Mouse (Mus musculus) CH12.LX (cell line): Measurements from ENCODE around the gene Cd163. TPM values are rescaled to one million over a fixed set of nuclear protein-coding genes. Genes with fewer than 3 reads are reported as not detected.

ENCODE experiments used
- DNase-seq: peaks from one replicate; pipeline ENCODE4 v3.0.0-alpha.2; 2013; ENCODE audit errors: extremely low read depth
- H3K27ac ChIP-seq: 2 replicates; pipeline ENCODE4 v1.5.1; 2012; ENCODE audit warnings: low read depth, mild to moderate bottlenecking, control low read depth, moderate library complexity; ENCODE audit not compliant: insufficient read depth
- H3K27me3 ChIP-seq: replicated peaks from 2 replicates; pipeline ENCODE3; 2012; ENCODE audit warnings: inconsistent platforms
- H3K36me3 ChIP-seq, 2 experiments: replicated peaks in 1 of 2; 2 replicates each; pipeline versions ENCODE3 to v1.6.1; 2012; ENCODE audit warnings: inconsistent platforms in 1 of 2, low read length in 1 of 2, mild to moderate bottlenecking in 1 of 2, mixed read lengths in 1 of 2, moderate library complexity in 1 of 2; ENCODE audit not compliant: control insufficient read depth in 1 of 2, insufficient read depth in 1 of 2
- H3K4me1 ChIP-seq, 2 experiments: 2 replicates each; pipeline ENCODE4 v1.6.1; 2012; ENCODE audit warnings: inconsistent platforms in 1 of 2, moderate library complexity in 1 of 2; ENCODE audit not compliant: insufficient read depth in 2 of 2, control insufficient read depth in 1 of 2
- H3K4me2 ChIP-seq: 2 replicates; pipeline ENCODE4 v1.6.1; 2012; ENCODE audit warnings: low read depth, mild to moderate bottlenecking, control low read depth; ENCODE audit not compliant: poor library complexity, insufficient read depth, severe bottlenecking
- H3K4me3 ChIP-seq, 3 experiments: fragments of 150-350 bp in 1 of 3; sonication (generic) in 1 of 3; replicated peaks in 1 of 3; 2 replicates each; pipeline versions ENCODE3 to v1.5.1; 2011 to 2012; ENCODE audit warnings: low read depth in 2 of 3, low read length in 2 of 3, mild to moderate bottlenecking in 2 of 3, moderate library complexity in 2 of 3, control low read depth in 1 of 3, improper control_type of control experiment in 1 of 3, inconsistent platforms in 1 of 3, mixed read lengths in 1 of 3; ENCODE audit not compliant: poor library complexity in 1 of 3
- H3K79me2 ChIP-seq: replicated peaks from 2 replicates; pipeline ENCODE4 v1.6.1; 2012; ENCODE audit warnings: mild to moderate bottlenecking, moderate library complexity; ENCODE audit not compliant: control insufficient read depth, poor library complexity, insufficient read depth, severe bottlenecking; ENCODE audit errors: extremely low read depth
- H3K9ac ChIP-seq: 2 replicates; pipeline ENCODE4 v1.6.1; 2012; ENCODE audit warnings: low read depth, mild to moderate bottlenecking, control low read depth, moderate library complexity; ENCODE audit not compliant: insufficient read depth
- H3K9me3 ChIP-seq: replicated peaks from 2 replicates; pipeline ENCODE3; 2012; ENCODE audit warnings: low read length, inconsistent platforms, mixed read lengths
- BHLHE40 ChIP-seq: IDR thresholded peaks from 2 replicates; pipeline ENCODE4 v1.6.1; 2011; ENCODE audit warnings: mild to moderate bottlenecking, low read depth, low read length, improper control_type of control experiment
- CHD1 ChIP-seq: IDR thresholded peaks from 2 replicates; pipeline ENCODE4 v1.6.1; 2012; ENCODE audit warnings: low read depth, low read length, improper control_type of control experiment, inconsistent platforms
- CHD2 ChIP-seq: IDR thresholded peaks from 2 replicates; pipeline ENCODE4 v1.6.1; 2011; ENCODE audit warnings: low read length, improper control_type of control experiment
- CTCF ChIP-seq, 2 experiments: IDR thresholded peaks in 1 of 2; conservative IDR thresholded peaks in 1 of 2; 2 replicates each; pipeline ENCODE4 v1.5.1; 2011 to 2012; ENCODE audit warnings: low read depth in 2 of 2, low read length in 2 of 2, improper control_type of control experiment in 1 of 2, inconsistent platforms in 1 of 2, mild to moderate bottlenecking in 1 of 2, moderate library complexity in 1 of 2
- E2F4 ChIP-seq: IDR thresholded peaks from 2 replicates; pipeline ENCODE4 v1.6.1; 2011; ENCODE audit warnings: low read depth, low read length, improper control_type of control experiment; ENCODE audit not compliant: insufficient replicate concordance
- ELF1 ChIP-seq: IDR thresholded peaks from 2 replicates; pipeline ENCODE4 v1.6.1; 2014; ENCODE audit warnings: low read depth, mild to moderate bottlenecking, inconsistent platforms, low read length, improper control_type of control experiment
- EP300 ChIP-seq: IDR thresholded peaks from 2 replicates; pipeline ENCODE4 v1.6.1; 2011; ENCODE audit warnings: low read length, improper control_type of control experiment
- GABPA ChIP-seq: IDR thresholded peaks from 2 replicates; pipeline ENCODE4 v1.6.1; 2012; ENCODE audit warnings: low read depth, low read length, improper control_type of control experiment, inconsistent platforms; ENCODE audit not compliant: insufficient replicate concordance
- IRF4 ChIP-seq: IDR thresholded peaks from 2 replicates; pipeline ENCODE4 v1.6.1; 2014; ENCODE audit warnings: low read depth, mild to moderate bottlenecking, inconsistent platforms, low read length, improper control_type of control experiment
- JUND ChIP-seq: conservative IDR thresholded peaks from 2 replicates; pipeline ENCODE4 v1.6.1; 2011; ENCODE audit warnings: low read depth, low read length, improper control_type of control experiment
- KAT2A ChIP-seq: IDR thresholded peaks from 2 replicates; pipeline ENCODE4 v1.6.1; 2012; ENCODE audit warnings: low read length, improper control_type of control experiment, inconsistent platforms; ENCODE audit not compliant: insufficient replicate concordance
- MAX ChIP-seq: IDR thresholded peaks from 2 replicates; pipeline ENCODE4 v1.6.1; 2011; ENCODE audit warnings: low read length, improper control_type of control experiment
- MEF2A ChIP-seq: IDR thresholded peaks from 2 replicates; pipeline ENCODE4 v1.6.1; 2014; ENCODE audit warnings: low read depth, mild to moderate bottlenecking, inconsistent platforms, low read length, improper control_type of control experiment, borderline replicate concordance
- MYC ChIP-seq: IDR thresholded peaks from 2 replicates; pipeline ENCODE4 v1.6.1; 2011; ENCODE audit warnings: low read depth, mild to moderate bottlenecking, improper control_type of control experiment, low read length
- NELFE ChIP-seq: IDR thresholded peaks from 2 replicates; pipeline ENCODE4 v1.6.1; 2011; ENCODE audit warnings: low read depth, low read length, improper control_type of control experiment
- NRF1 ChIP-seq: IDR thresholded peaks from 2 replicates; pipeline ENCODE4 v1.6.1; 2014; ENCODE audit warnings: low read depth, mild to moderate bottlenecking, inconsistent platforms, low read length, improper control_type of control experiment, moderate library complexity
- PAX5 ChIP-seq: IDR thresholded peaks from 2 replicates; pipeline ENCODE4 v1.6.1; 2012; ENCODE audit warnings: low read length, inconsistent platforms, mixed read lengths
- POLR2A ChIP-seq: IDR thresholded peaks from 2 replicates; pipeline ENCODE4 v1.6.1; 2011; ENCODE audit warnings: low read depth, mild to moderate bottlenecking, improper control_type of control experiment, low read length
- POLR2AphosphoS2 ChIP-seq: IDR thresholded peaks from 2 replicates; pipeline ENCODE4 v1.6.1; 2011; ENCODE audit warnings: low read depth, low read length, improper control_type of control experiment
- RAD21 ChIP-seq: IDR thresholded peaks from 2 replicates; pipeline ENCODE4 v1.6.1; 2011; ENCODE audit warnings: low read depth, mild to moderate bottlenecking, low read length, improper control_type of control experiment, moderate library complexity
- RCOR1 ChIP-seq: conservative IDR thresholded peaks from 2 replicates; pipeline ENCODE4 v1.6.1; 2012; ENCODE audit warnings: low read depth, mild to moderate bottlenecking, inconsistent platforms, low read length, improper control_type of control experiment
- SMC3 ChIP-seq: IDR thresholded peaks from 2 replicates; pipeline ENCODE4 v1.6.1; 2011; ENCODE audit warnings: low read depth, low read length, improper control_type of control experiment
- TBP ChIP-seq: conservative IDR thresholded peaks from 2 replicates; pipeline ENCODE4 v1.6.1; 2011; ENCODE audit warnings: low read depth, low read length, improper control_type of control experiment
- TCF12 ChIP-seq: IDR thresholded peaks from 2 replicates; pipeline ENCODE4 v1.6.1; 2014; ENCODE audit warnings: low read depth, mild to moderate bottlenecking, inconsistent platforms, low read length, improper control_type of control experiment
- UBTF ChIP-seq: IDR thresholded peaks from 2 replicates; pipeline ENCODE4 v1.6.1; 2012; ENCODE audit warnings: low read depth, mild to moderate bottlenecking, inconsistent platforms, low read length, improper control_type of control experiment, moderate library complexity
- USF2 ChIP-seq: conservative IDR thresholded peaks from 2 replicates; pipeline ENCODE4 v1.6.1; 2011; ENCODE audit warnings: low read depth, low read length, improper control_type of control experiment
- ZC3H11A ChIP-seq: IDR thresholded peaks from 2 replicates; pipeline ENCODE4 v1.6.1; 2012; ENCODE audit warnings: low read depth, mild to moderate bottlenecking, inconsistent platforms, low read length, improper control_type of control experiment
- ZMIZ1 ChIP-seq: IDR thresholded peaks from 2 replicates; pipeline ENCODE4 v1.6.1; 2012; ENCODE audit warnings: low read depth, mild to moderate bottlenecking, inconsistent platforms, low read length, improper control_type of control experiment
- ZNF384 ChIP-seq: IDR thresholded peaks from 2 replicates; pipeline ENCODE4 v1.6.1; 2012; ENCODE audit warnings: low read depth, low read length, improper control_type of control experiment, inconsistent platforms
- dilution Hi-C: fragments of 300-500 bp; cut with MboI; formaldehyde crosslinking; loops from 2 replicates; pipeline ENCODE4 v1.14.3; 2020; ENCODE audit warnings: low sequenced_read_pairs; ENCODE audit not compliant: extremely low pct_unique_long_range_greater_than_20kb, extremely low pct_ligation_motif_present
- in situ Hi-C: fragments of 300-500 bp; cut with MboI; formaldehyde crosslinking; loops from 3 replicates; pipeline ENCODE4 v1.14.3; 2019; ENCODE audit warnings: low sequenced_read_pairs, low pct_ligation_motif_present, low pct_unique_long_range_greater_than_20kb, mixed read lengths
- polyA plus RNA-seq: library from polyadenylated mRNA; unstranded; fragments of >175 nt; gene quantifications from 2 replicates; pipeline ENCODE4 v1.2.1, GENCODE M21; 2012; ENCODE audit warnings: low read depth; ENCODE audit not compliant: insufficient read length
- total RNA-seq, 2 experiments: library from RNA; depleted of rRNA; stranded (reverse); fragments of 300-350 nt in 1 of 2; fragments of >200 nt in 1 of 2; gene quantifications; 2 replicates each; pipeline ENCODE4 v1.2.3; 2012 to 2014

Gene Cd163
- total and polyA plus RNA-seq, 3 experiments = not detected

GRCm38 (mm10) chr6:124260198-124260931, 44.1 kb upstream of the Cd163 start:
- Histone ChIP-seq H3K4me1 (no peaks in the 10 kb centered on the region), H3K27me3 (peaks cover 49% of the 10 kb centered on the region), H3K36me3 (no peaks in the 10 kb centered on the region), H3K9ac (no peak overlapping the region), H3K27ac (no peak overlapping the region), H3K9me3 (no peaks in the 10 kb centered on the region), H3K4me3 (no peak overlapping the region), H3K4me2 (no peak overlapping the region), H3K79me2 (no peaks in the 10 kb centered on the region; the same call in 1 of the 2 replicates)
- dilution Hi-C loops = no loop called here
- no peak for TF ChIP-seq E2F4
- TF ChIP-seq NELFE = no peak
- TF ChIP-seq POLR2AphosphoS2 = no peak
- TF ChIP-seq BHLHE40 = no peak
- TF ChIP-seq PAX5 = no peak
- TF ChIP-seq KAT2A = no peak
- no peak for TF ChIP-seq ZMIZ1
- TF ChIP-seq POLR2A = no peak
- TF ChIP-seq ZNF384 = no peak
- no peak for TF ChIP-seq TBP
- peak; percentile 54 to 90; a peak in 3 of 4 replicates for TF ChIP-seq CTCF (conservative IDR thresholded peaks at IDR 0.05 in 1 of 2, IDR thresholded peaks at IDR 0.05 in 1 of 2; ENCODE audit: low read depth in 2 of 2, low read length in 2 of 2)
- peak; percentile 91 for TF ChIP-seq RAD21
- peak; percentile 76 for TF ChIP-seq SMC3
- TF ChIP-seq IRF4 = no peak
- no peak for TF ChIP-seq MEF2A
- TF ChIP-seq USF2 = no peak
- TF ChIP-seq ZC3H11A = no peak
- no peak for TF ChIP-seq ELF1
- TF ChIP-seq UBTF = no peak
- no peak for TF ChIP-seq RCOR1
- in situ Hi-C loops = loop anchor here (5.0 to 10.0 kb wide), 2 partner anchors 117 to 326 kb away; no protein-coding TSS in a partner anchor
- peak; percentile 65 for DNase-seq

- Histone ChIP-seq H3K27ac (no peak overlapping the region), H3K27me3 (peaks cover 56% of the 10 kb centered on the region), H3K79me2 (no peaks in the 10 kb centered on the region; the same call in 1 of the 2 replicates), H3K9ac (no peak overlapping the region), H3K4me1 (no peaks in the 10 kb centered on the region)
- dilution Hi-C loops = no loop called here
- in situ Hi-C loops = loop anchor here (5.0 to 10.0 kb wide), 2 partner anchors 115 to 328 kb away; no protein-coding TSS in a partner anchor
- no peak for TF ChIP-seq IRF4
- no peak; the same call in 1 of the 2 replicates for TF ChIP-seq ZC3H11A
- no peak for TF ChIP-seq TCF12
- TF ChIP-seq MAX = no peak
- TF ChIP-seq EP300 = no peak
- TF ChIP-seq CHD2 = no peak
- no peak for TF ChIP-seq ZNF384
- no peak for TF ChIP-seq JUND
- TF ChIP-seq SMC3 = peak; percentile 91
- TF ChIP-seq CHD1 = no peak
- no peak for TF ChIP-seq USF2
- no peak for TF ChIP-seq MYC
- no peak for TF ChIP-seq GABPA
- TF ChIP-seq NRF1 = no peak
- no peak for TF ChIP-seq POLR2AphosphoS2
- TF ChIP-seq NELFE = no peak
- peak; percentile 60 to 85 for TF ChIP-seq CTCF (conservative IDR thresholded peaks at IDR 0.05 in 1 of 2, IDR thresholded peaks at IDR 0.05 in 1 of 2; ENCODE audit: low read depth in 2 of 2, low read length in 2 of 2)
- TF ChIP-seq RAD21 = peak; percentile 67
- no peak for TF ChIP-seq PAX5
- TF ChIP-seq, all 38 proteins: peak for 3
- peak; percentile 64 for DNase-seq
- Histone ChIP-seq H3K9me3 (no peaks in the 10 kb centered on the region), H3K4me2 (no peak overlapping the region), H3K36me3 (no peaks in the 10 kb centered on the region), H3K4me3 (no peak overlapping the region)
These were observed 41.8 kb upstream of the Cd163 start for GRCm38 (mm10) chr6:124262696-124263095.
